Mouse (Mus musculus) bone marrow, adult 2 months (tissue): ENCODE data around the gene Dapl1. TPM values are rescaled to one million over a fixed set of nuclear protein-coding genes. Genes with fewer than 3 reads are reported as not detected.

Experiments
- H3K27ac ChIP-seq: fragments of 200-500 bp; 2 replicates; pipeline ENCODE4 v1.5.1; 2012; ENCODE audit warnings: low read depth, mild to moderate bottlenecking, control low read depth, inconsistent platforms, low read length; ENCODE audit not compliant: control insufficient read depth, poor library complexity, insufficient read depth
- H3K4me1 ChIP-seq: fragments of 200-500 bp; 2 replicates; pipeline ENCODE4 v1.6.1; 2011; ENCODE audit warnings: low read length; ENCODE audit not compliant: control insufficient read depth, insufficient read depth
- H3K4me3 ChIP-seq: fragments of 200-500 bp; replicated peaks from 2 replicates; pipeline ENCODE3; 2011; ENCODE audit warnings: mild to moderate bottlenecking, low read depth, low read length, control low read depth; ENCODE audit not compliant: control insufficient read depth
- CTCF ChIP-seq: fragments of 200-500 bp; IDR thresholded peaks from 2 replicates; pipeline ENCODE4 v1.5.1; 2011; ENCODE audit warnings: low read length, control low read depth; ENCODE audit not compliant: control insufficient read depth, insufficient read depth
- POLR2A ChIP-seq: fragments of 200-500 bp; IDR thresholded peaks from 2 replicates; pipeline ENCODE4 v1.6.1; 2011; ENCODE audit warnings: low read depth, mild to moderate bottlenecking, control low read depth, low read length, borderline replicate concordance; ENCODE audit not compliant: control insufficient read depth
- WGBS: fragments of 180-500 bp; shearing (Covaris S2); methylation state at CpG from one replicate; pipeline ENCODE4 v1.1.7; 2018; 5-methylcytosine and 5-hydroxymethylcytosine counted together
- polyA plus RNA-seq: library from polyadenylated mRNA; stranded (reverse); fragments of >200 nt; gene quantifications from 2 replicates; pipeline ENCODE4 v1.2.4, GENCODE M21; 2011; ENCODE audit warnings: low replicate concordance; ENCODE audit not compliant: missing spikeins, insufficient read depth, insufficient read length

Gene Dapl1
- polyA plus RNA-seq, 1 experiment: 3.1 TPM

- TF ChIP-seq CTCF: no peak
- H3K4me3 ChIP-seq: no peak overlapping the region
- H3K27ac ChIP-seq: no peak overlapping the region
- H3K4me1 ChIP-seq: no peaks in the 10 kb centered on the region
- WGBS: 76% methylated on average over 6 of the region's 6 CpGs
Measured at GRCm38 (mm10) chr2:59486196-59486845, 1.9 kb downstream of the Dapl1 start.

GRCm38 (mm10) chr2:59488235-59488634, 3.8 kb downstream of the Dapl1 start:
- H3K4me3 ChIP-seq: no peak overlapping the region
- no peak overlapping the region for H3K27ac ChIP-seq
- H3K4me1 ChIP-seq: no peaks in the 10 kb centered on the region
- 7% methylated on average over 2 of the region's 2 CpGs for WGBS
- TF ChIP-seq CTCF: no peak
- TF ChIP-seq POLR2A: no peak

DNA sequence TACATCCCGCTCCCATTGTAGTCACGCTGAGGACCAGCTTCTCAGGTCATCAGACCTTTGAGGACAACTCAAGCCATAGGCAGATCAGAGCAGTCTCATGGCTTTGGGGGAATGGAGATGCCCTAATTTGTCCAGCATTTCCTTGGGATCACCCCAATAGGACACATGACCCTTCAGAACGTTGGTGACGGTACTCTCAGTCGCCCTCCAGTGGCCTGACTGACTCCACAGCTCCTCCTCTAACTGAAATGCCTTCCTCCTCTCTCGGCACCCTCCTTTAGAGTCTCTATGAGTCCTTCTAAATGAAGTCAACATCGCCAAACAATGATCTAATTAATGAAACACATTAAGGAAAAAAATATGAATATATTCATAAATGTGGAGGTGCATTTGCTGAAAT, 5.9 kb downstream of the Dapl1 start:
- H3K4me1 ChIP-seq: no peaks in the 10 kb centered on the region
- TF ChIP-seq POLR2A: no peak
- peak; percentile 27; the same call in 1 of the 2 replicates for TF ChIP-seq CTCF
- H3K27ac ChIP-seq: no peak overlapping the region
- 62% methylated on average over 7 of the region's 7 CpGs for WGBS
- H3K4me3 ChIP-seq: no peak overlapping the region

GRCm38 (mm10) chr2:59493445-59494085, 9.1 kb downstream of the Dapl1 start:
- no peak for TF ChIP-seq POLR2A
- TF ChIP-seq CTCF: no peak
- Histone ChIP-seq H3K4me1 (no peaks in the 10 kb centered on the region), H3K27ac (no peak overlapping the region), H3K4me3 (no peak overlapping the region)
- 20% methylated on average over 13 of the region's 13 CpGs for WGBS

DNA sequence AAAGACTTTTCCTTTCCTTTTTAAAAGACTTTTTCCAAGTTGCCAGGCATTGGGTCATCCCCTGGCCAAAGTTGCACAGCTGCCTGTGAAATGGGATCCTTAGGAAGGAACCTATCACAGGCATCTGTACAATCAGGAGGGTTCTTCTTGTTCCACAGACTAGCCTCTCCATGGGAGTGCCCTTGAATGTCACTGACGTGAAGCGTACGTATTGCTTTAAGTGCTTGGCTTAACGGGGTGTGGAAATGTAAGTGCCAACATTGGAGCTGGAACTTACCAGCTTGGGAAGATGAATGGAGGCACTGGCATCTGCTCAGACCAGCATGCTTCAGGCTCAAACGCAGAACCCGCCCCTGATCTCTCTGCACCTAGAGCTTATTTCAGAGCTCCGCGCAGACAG, 14.7 kb downstream of the Dapl1 start:
- Histone ChIP-seq H3K4me1 (no peaks in the 10 kb centered on the region), H3K4me3 (no peak overlapping the region), H3K27ac (no peak overlapping the region)
- TF ChIP-seq CTCF: no peak
- no peak for TF ChIP-seq POLR2A
- WGBS: 86% methylated on average over 8 of the region's 8 CpGs

DNA sequence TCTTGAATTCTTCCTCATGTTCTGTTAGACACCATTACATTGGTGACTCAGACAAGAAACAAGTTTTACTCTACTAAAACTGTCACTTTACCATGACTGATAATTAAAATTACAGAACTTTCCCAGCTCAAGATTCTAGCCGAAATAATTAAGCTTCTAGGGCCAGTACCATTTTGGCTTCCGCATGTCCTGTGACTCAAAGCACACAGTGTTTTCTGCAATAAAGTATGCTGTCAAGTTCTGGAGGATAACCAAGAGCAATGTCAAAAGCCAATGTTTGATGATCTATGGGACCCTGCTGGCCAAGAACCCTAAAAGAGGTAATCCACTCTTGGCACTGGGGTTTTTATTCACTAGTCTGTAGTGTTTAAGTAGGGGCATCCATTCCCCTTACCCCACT, 15.3 kb downstream of the Dapl1 start:
- WGBS: 88% methylated on average over 2 of the region's 2 CpGs
- no peak overlapping the region for H3K4me3 ChIP-seq
- no peaks in the 10 kb centered on the region for H3K4me1 ChIP-seq
- H3K27ac ChIP-seq: no peak overlapping the region
- TF ChIP-seq POLR2A (no peak), CTCF (no peak)

DNA sequence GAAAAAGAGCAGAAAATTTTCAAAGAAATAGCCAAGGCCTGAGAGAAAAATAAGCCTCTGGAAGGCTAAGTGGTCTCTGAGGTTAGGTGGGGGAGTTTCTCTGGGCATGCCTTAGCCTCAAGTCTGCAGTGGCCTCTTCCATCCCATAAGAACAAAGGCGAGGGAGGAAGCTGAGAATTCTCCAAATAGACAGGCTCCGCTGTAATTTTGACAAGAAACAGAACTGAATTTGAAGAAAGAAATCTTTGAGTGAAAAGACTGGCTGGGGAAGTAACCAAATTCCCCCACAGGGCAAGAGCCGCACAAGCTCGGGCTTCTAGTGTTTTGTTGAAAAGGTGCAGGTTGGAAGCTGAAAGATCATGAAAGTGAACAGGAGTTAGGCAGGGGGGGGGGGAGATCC, 24.6 kb downstream of the Dapl1 start:
- WGBS: 75% methylated on average over 4 of the region's 4 CpGs
- no peak overlapping the region for H3K4me3 ChIP-seq
- no peak overlapping the region for H3K27ac ChIP-seq
- TF ChIP-seq CTCF: no peak
- TF ChIP-seq POLR2A: no peak
- H3K4me1 ChIP-seq: no peaks in the 10 kb centered on the region

DNA sequence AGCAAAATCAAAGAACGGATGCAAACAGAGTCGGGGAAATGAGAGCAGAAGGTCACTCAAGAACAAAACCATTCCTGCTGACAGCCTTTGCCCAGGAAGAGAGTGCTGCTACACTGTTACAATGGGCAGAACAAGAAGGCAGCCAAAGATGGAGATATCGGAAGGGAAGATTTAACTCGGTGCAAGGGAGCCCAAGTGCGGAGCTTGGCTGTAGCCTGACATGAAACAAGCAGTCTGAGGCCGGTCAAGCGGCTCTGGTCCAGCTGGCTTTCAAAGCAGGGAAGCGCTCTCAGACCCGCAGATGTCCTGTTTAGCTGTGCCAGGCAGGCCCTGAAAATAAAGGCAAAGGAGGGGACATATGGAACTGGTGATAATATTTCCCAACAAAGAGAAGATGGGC, 26.0 kb downstream of the Dapl1 start:
- 79% methylated on average over 9 of the region's 9 CpGs for WGBS
- Histone ChIP-seq H3K27ac (no peak overlapping the region), H3K4me1 (no peaks in the 10 kb centered on the region), H3K4me3 (no peak overlapping the region)
- TF ChIP-seq POLR2A (no peak), CTCF (no peak)

GRCm38 (mm10) chr2:59510882-59511281, 26.4 kb downstream of the Dapl1 start:
- H3K27ac ChIP-seq: no peak overlapping the region
- H3K4me3 ChIP-seq: no peak overlapping the region
- WGBS: 72% methylated on average over 6 of the region's 6 CpGs
- TF ChIP-seq POLR2A (no peak), CTCF (no peak)
- H3K4me1 ChIP-seq: no peaks in the 10 kb centered on the region

GRCm38 (mm10) chr2:59520663-59521062, 36.2 kb downstream of the Dapl1 start:
- no peak overlapping the region for H3K27ac ChIP-seq
- no peak overlapping the region for H3K4me3 ChIP-seq
- TF ChIP-seq CTCF (no peak), POLR2A (no peak)
- no peaks in the 10 kb centered on the region for H3K4me1 ChIP-seq
- WGBS: 79% methylated on average over 10 of the region's 10 CpGs
